Mouse (Mus musculus) R1 (cell line): ENCODE measurements around the gene Nt5c1a.

ENCODE experiments used
- DNase-seq: peaks from one replicate; pipeline ENCODE4 v3.0.0-alpha.2; 2018; ENCODE audit warnings: low read depth, low spot score

Nt5c1a gene

DNA sequence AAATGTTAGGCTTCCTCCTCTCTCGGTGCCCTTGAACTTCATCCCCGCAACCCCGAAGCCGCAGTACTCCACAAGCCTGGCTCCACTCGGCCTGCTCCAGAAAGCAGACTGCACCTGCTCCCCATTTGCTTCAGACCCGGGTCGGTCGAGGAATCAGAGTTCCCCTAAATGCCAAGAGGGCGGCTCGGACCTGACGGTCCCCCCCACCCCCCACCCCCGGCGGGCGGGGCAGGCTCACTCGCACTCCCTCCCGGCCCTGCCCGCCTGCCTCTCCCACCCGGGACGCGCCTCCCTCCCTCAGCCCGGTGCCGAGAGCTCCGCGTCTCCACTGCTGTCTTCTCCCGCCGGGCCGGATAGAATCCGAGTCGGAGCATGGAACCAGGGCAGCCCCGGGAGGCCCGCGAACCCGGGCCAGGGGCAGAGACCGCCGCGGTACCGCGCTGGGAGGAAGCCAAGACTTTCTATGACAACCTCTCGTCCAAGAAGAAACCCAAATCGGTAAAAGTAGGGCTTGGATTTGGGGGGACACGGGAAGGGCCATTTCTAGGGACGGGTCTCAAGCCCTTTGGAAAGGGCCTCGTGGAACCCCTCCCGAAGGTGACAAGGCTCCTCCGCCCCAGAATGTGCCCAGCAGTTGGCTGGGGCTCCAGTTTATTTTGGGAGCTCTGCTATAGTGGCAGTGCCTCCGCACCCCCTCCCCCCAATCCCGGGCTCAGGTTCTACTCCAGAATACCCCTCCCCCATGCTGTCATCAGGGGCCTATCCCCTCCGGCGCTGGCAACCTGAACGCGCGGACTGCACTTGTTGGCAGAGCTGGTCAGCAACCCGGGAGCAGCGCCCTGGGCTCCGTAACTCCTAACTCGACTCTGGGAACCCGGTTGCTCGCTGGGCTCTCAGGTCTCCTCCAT is at the start of gene Nt5c1a:
Gene Nt5c1a (plus strand): TSS at position 319 of the 908 bp plus-strand sequence.
- DNase-seq = peak; percentile 28

DNA sequence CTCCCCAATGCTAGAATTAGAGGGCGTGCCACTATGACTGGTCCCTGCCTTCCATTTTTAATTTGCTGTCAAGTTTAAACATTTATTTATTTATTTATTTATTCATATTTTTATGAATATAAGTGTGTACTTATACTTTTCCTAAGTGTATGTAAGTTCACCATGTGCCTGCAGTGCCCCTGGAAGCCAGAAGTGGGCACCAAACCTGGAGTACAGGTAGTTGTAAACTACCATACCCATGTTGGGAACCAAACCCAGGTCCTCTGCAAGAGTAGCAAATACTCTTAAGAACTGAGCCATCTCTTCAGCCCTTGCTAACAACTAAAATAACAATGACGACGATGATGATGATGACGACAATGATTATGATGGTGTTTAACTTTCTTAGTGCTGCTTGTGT is 49.3 kb upstream of the Nt5c1a start:
- DNase-seq = peak; percentile 42

DNA sequence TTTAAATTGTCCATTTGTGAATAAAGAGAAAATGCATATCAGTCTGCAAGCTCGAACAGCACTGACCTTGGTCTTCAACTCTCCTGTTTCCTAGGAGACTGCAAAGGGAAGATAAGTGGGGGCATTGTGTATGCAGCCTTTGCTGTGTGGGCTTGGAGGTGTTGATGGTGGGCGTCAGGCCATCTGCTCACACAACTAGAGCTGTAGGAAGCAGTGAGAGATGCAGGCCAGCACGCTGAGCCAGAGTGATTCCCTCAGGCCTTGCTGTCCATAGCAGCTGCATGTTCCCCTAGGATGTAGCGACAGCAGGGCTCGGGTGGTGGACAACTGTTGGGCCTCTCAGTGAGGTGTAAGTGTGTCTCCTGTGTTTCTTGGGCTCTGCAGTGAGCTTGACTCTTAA is 48.3 kb upstream of the Nt5c1a start:
- DNase-seq = no peak

DNA sequence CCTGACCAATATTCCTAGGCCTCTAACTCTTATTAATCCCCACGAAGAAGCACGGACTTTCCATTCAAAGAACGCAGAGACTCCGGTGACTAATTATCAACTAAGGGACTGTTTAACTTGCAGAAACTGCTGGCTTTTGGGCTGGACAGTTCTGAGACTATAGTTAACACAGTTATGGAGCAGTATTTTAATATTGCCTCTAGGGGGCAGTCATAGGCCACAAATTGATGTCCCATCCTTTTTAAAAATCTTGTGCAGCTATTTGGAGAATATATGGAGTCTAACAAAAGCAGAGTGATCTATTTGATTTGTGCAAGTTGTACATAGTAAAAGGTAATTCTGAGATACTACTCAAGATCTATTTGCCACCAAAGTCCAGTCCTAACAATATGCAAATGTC is 46.3 kb upstream of the Nt5c1a start:
- peak; percentile 48 for DNase-seq

DNA sequence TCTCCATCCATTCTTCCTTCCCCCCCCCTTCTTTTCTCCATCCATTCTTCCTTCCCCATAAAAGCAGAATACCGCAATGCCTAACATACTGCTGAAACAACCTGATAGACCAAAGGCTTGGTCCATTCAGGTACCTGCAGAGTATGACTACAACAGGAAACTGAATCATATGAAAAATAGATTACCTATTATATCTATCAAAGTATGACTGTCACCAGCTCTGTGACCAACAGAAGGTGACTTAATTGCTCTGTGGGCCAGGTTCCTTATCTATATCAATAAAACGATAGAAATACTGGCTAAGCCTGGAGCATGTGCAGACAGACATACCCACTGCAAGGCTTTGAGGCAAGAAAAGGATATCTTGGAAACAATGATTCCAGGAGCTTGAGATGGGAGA is 45.9 kb upstream of the Nt5c1a start:
- no peak for DNase-seq

DNA sequence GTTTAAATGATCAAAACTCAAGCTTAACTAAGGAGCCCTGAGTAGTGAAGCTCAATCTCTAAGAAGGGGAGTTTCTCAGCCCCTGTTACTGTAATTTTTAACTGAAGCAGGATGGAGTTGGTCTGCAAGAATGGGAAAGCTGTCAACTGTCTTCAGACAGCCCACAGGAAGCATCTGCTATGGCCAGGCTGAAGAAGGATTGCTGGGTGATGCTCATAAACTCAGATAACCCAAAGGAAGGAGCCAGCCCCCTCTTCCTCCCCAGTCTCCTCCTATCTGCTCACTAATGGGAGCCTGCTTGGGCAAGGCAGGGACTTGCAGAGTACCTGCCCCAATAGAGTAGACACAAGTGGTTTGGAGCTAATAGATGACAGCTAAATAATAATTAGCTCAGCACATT is 45.5 kb upstream of the Nt5c1a start:
- no peak for DNase-seq

DNA sequence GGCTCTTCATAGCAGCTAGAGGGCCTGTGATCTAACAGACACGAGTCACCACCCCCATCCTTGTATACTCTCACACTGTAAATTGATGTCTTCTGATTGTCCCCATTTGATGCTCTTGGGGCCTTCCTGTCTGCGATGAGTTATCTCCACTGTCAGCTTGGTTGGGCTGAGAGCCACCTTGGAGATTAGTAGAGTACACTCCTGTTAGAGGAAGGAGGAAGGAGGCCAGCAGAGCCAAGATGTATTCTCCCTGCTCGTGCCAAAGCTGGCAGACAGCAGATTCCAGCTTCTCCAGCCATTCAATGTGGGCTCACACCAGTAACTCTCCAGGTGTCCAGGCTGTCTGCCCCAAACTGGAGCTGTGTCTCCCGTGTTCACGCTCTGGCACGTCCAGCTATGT is 40.7 kb upstream of the Nt5c1a start:
- DNase-seq = no peak

DNA sequence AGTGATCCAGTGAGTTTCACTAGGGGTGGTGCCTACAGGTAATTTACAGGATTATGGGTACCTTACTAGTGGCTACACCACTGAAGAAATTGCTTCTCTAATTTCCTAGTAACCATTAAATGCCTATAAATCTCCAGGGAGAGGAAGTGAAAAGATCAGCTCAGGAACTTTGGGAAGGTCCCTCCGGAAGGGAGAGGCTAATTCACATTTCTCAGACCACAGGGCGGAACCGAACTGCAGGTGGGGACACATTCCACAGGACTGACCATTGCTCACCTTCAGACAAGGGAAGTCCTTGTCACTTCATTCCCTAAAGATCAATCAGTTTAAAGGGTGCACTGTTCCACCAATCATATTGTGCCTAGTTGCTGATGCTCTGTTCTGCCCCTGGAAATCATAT is 40.1 kb upstream of the Nt5c1a start:
- DNase-seq = peak; percentile 71

DNA sequence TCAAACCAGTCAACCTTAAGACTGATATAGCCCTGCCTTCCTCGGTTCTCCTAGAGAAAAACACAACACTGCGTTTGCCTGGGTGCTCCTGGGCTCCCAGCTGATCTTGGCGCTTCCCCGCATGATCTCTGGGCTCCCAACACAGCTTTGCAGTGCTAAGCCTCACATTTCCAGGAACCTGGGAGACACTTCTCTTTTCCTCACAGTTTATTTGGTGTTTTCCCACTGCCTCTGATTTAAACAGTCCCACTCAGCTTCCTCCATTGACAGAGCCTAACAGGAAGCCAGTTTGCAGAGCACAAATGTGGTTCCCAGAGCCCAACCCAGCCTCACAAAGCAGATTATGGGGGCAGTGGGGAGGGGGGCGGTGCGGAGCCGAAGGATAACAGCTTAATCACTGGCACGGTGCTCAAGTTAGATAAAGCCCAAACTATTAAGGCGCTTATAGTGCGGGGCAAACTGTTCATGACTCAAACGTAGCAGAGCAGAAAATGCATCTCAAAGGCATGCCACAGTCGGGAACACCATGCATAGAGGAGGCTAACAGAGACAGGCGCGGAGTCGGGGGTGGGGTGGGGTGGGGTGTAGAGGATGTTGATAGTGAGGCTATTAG is 38.9 kb upstream of the Nt5c1a start:
- DNase-seq = peak; percentile 47

DNA sequence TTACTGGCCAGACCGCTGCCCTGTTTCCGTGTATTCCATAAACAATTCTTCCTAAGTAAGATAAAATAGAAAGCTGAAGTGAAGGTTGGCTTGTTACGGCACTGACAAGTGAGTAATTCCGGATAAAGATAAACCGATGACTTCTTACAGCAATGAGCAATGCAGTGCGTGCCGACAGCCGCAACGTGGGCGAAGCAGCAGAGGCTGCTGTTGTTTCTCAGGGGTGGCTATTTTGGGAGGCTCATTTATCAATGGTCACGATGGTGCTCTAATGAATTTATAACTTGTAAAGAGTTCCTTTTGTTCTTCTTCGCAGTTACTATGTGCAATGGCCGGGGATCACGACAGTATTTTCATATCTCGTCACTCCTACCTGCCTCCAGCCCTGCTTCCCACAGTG is 37.1 kb upstream of the Nt5c1a start:
- DNase-seq = no peak

DNA sequence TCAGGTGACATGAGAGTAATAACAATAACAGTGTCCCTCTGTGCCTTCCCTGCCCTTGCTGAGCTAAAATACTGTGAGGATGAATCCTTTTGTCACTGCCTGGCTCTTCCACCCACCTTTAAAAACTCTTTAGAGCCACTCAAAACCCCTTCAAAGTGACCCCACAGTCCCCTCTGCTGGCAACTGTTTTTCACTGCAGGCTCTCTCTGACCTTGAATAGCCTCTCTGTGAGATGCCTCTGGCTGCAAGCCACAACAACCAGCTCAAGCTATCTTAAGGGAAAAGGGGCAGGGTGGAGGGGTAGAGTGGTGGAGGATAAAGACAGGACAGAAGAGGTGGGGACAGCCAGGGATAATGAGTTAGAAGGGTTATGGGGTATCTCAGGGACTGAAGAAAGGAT is 29.5 kb upstream of the Nt5c1a start:
- DNase-seq = peak; percentile 39

DNA sequence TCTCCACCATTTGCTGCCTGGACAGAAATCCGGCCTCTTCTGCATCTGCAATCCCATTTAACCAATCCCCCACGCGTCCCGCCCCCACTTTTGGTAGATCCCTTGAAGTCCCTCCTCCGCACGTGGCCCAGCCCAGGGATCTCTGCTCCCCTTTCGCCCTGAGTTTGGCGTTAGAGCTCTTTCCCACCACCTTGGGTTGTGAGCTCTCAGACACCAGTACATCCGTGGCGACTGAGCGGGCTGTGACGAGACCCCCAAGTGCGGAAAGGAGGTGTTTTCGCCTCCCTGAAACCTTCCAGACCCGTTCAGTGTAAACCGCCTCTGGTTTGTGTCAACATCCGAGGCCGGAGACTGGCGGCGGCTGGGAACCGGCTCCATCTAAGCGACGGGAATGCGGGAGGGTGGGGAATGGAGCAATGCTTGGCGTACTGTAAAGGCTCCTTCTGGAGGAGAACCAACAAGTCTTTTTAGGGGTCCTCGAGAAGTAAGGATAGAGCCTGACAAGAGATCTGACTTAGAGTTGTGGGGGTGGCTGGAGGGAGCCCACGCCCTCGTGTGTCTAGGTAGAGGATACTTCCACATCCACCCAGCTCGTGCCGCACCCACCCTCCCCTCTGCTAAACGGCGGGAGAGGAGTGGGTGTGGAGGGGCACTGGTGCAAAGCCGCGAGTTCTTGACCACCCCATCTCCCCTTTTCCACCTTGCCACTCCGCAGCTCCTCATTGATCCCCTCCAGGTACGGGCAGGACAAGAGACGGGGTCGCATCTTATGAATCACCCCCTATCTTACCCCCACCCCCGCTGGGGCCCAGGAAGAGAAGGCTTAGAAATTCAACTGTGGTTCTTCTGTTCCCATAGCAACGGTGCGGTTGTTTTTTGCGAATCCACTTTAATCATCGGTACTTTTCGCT is 18.7 kb upstream of the Nt5c1a start, which contains the start of gene Hpcal4:
Gene Hpcal4 (plus strand): TSS at position 900 of the 911 bp plus-strand sequence.
- peak; percentile 89 for DNase-seq

DNA sequence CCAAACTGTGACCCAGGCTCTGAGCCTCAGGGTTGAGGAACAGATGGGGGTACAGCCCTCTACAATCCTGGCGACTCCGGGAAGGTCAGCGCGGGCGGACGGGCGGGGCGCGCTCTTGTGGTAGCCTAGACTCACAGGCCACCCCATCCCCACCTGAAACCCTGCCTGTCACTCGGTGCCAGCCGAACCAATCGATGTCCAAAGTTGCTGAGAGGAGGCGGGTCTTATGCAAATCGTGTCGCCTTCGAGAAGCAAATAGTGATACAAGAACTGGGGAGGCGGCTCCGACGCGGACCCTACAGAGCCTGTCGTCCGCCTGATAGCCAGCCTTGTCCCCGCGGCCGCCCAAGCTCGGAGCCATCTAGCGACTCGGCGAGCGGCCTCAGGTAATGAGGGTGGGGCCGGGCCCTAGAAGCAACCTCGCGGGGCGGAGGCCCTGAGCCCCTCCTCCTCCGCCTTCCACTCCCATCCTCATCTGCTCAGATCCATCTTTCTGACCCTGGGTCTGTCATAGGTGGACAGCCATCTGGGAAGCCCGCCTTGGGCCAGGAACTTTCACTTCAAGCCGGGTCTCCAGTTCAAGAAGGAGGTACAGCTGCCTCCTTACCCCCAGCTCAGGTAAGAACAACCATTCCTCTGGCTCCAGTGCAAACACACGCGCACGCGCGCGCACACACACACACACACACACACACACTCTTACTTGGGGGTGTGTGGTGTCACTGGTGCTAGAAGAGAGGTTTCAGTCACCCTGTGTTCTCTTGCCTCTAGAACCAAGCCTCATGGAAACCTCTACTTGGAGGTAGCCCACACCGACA is 17.9 kb upstream of the Nt5c1a start:
- peak; percentile 92 for DNase-seq

DNA sequence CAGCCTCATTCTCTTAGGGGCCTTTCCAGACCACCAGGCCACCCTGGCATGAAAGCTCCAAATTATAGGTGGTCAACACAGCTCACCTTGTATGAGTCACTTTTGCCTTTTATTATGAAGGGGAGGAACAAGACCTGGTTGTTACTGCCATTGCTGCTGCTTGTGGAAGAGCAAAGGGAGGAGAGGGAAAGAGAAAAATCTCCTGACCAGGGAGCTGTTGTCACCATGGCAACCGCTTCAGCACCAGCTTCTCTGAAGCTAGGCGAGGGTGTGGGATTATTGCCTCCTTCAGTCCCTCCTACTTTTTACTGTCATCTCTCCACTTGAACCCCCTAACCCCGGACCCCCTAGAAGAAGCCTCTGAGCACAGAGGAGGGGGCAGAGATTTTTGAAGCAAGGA is 16.5 kb upstream of the Nt5c1a start:
- DNase-seq = no peak

DNA sequence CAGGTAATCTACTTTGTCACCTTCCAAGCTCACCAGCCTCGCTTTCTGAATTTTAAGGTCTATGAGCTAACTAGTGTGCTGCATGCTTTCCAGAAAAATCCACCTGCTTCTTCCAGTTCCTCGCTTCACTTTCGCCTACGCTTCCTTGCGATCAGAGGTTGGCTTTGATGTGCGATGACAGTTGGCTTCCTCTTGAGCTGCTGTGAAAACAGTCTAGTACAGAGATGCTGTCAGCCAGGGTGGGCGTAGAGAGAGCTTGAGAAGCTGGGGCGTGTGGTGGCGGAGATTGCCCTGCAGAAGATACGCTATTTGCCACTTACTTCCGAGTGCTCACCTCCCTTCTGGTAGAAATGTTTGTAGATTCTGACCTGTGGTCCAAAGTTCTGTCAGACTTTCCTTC is 9.0 kb upstream of the Nt5c1a start:
- DNase-seq = no peak

DNA sequence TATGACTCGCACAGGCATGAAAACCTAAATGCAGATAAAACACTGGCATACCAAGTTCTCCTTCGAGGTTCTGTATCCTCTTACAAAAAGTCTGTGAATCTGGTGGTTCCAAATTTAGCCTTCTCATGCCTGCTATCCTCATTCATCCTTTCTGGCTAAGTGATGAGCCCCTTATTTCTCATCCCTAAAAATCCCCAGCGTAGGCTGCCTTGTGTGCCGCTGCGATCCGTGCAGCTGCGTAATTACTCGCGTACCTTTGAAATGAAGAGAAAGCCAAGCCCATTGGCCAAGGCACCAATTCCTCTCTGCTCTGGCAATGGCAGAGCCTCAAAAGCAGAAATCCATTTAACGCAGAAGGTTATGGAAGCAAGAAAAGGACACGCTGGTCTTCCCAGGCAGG is 7.5 kb upstream of the Nt5c1a start:
- no peak for DNase-seq

DNA sequence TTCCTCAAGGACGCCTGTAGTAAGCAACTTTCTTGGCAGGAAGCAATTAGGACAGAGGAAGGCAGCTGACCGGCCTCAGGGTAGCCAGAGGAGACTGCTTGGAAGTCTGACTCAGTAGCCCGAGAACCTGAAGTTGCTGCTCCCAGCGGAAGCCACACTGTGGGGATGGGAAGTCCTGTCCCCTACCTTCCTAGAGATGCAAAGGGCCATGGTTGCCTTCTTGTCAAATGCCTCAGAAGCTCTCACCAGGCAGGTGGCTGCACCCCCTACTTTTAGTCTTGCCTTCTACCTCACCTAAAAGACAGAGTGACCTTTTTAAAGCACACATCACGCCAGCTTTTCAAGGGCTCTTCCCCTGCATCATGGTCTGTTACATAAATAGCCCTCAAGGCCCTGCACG is 4.6 kb upstream of the Nt5c1a start:
- DNase-seq = no peak

DNA sequence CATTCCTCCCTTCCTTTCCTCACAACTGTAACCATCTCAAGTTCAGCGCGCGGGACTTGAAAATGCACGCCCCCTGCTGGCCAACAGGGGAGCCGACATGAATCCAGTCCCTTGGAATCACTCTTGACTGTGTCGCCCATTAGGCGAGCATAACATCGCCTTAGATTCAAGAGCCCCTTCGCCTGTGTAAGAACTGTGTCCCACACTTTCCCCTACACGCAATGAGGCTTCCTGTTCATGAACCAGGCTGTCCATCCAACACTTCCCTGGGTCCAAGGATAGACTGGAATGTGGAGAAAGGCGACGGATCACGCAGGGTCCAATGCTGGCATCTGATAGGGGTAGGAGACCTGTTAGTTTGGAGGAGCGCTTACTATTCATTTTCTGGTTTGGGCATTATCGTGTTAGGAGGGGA is 526 bp upstream of the Nt5c1a start:
- DNase-seq = peak; percentile 81

DNA sequence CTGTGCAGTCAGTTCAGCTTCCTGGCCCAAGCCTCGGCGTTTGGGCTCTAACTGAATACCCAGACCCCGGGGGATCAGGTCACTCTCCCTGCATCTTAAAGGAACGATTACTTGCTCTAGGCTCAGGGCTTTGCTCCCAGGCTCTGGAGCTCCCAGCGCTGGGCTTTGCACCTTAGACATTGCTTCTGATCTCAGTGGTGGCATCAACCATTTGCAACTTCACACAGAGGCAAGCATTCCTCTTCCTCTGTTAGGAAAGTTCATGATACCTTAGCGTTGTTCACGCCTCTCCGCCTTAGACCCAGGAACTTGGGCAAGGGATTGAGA is 753 bp downstream of the Nt5c1a start:
- no peak for DNase-seq

DNA sequence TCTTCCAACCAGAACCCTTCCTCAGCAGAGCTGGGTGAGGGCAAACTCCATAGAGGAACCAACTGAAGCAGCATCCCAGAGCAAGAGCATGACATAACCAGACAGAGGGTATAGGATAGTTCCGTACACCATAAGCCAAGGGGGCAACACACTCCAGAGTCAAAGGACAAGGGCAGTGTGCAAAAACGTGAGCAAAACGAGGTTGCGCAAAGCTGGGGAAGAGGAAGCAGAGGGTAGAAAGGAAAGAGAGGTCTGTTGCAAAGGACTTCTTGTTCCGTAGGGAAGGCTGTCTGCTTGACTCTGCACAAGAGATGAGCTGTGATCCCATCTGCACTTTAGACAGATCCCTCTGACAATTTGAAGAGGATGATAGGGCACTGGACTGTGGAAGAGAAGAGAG is 6.0 kb downstream of the Nt5c1a start:
- no peak for DNase-seq

DNA sequence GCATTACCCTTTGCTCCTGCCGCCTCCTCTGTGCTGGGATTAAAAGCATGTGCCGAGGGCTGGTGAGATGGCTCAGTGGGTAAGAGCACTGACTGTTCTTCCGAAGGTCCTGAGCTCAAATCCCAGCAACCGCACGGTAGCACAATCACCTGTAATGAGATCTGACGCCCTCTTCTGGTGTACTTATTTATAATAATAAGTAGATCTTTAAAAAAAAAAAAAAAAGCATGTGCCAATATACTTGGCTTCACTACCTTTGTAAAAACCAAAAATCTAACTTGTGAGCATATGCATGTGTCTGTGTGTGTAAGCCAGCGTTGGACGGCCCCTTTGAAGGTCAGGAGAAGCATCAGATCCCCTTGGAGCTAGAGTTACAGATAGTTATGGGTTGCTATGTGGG is 9.7 kb downstream of the Nt5c1a start:
- no peak for DNase-seq
